12 mouse cellular contexts compared by ENCODE assay signal in genomic region chr3:57501596-57502220, GRCm38 (mm10).
"Had no signal": no experiment of that assay in that cellular context is flagged by ENCODE, and none has a peak within 500 bp of the region (broad histone marks: within the 10 kb centered on the region; RNA-seq: fewer than 3 reads in every experiment).

No protein-coding gene starts in this region.

- DNase-seq: kidney, postnatal 4 days; lung, postnatal 14 days; right cerebral cortex, postnatal 25 days; thymus, postnatal 4 days had no signal

- H3K27ac ChIP-seq: kidney, postnatal 0 days; limb, embryonic 15.5 days; liver, embryonic 12.5 days; lung, embryonic 15.5 days; macrophage; midbrain, embryonic 15.5 days; neural tube, embryonic 13.5 days had no signal

- H3K4me3 ChIP-seq: limb, embryonic 15.5 days; liver, embryonic 12.5 days; lung, embryonic 15.5 days; megakaryocyte, embryonic 14.5 days; midbrain, embryonic 15.5 days; neural tube, embryonic 13.5 days had no signal

- H3K4me1 ChIP-seq: liver, embryonic 12.5 days; lung, embryonic 15.5 days; midbrain, embryonic 15.5 days; neural tube, embryonic 13.5 days had no signal
